Mouse (Mus musculus) liver, embryonic 14.5 days (tissue): ENCODE data around the gene Fuom. TPM values are rescaled to one million over a fixed set of nuclear protein-coding genes. Genes with fewer than 3 reads are reported as not detected.
A peak's percentile ranks its signal among the peaks of the same experiment; 100 is the strongest.

Source experiments
- ATAC-seq: fragments of 200-750 bp; cut with Nextera tagmentation; 2 replicates; pipeline ENCODE4 v1.8.0; 2017; ENCODE audit warnings: moderate number of reproducible peaks, mild to moderate bottlenecking, moderate library complexity; ENCODE audit not compliant: insufficient read depth
- DNase-seq, 3 experiments: peaks; one replicate each; pipeline ENCODE4 v3.0.0-alpha.2; 2012 to 2013; ENCODE audit warnings: low read depth in 3 of 3, low spot score in 3 of 3
- H3K27ac ChIP-seq: fragments of 300-500 bp; sonication (generic); 2 replicates; pipeline ENCODE4 v1.5.1; 2014; ENCODE audit warnings: moderate library complexity, mild to moderate bottlenecking, control low read depth, inconsistent platforms
- H3K27me3 ChIP-seq: fragments of 300-500 bp; sonication (generic); 2 replicates; pipeline ENCODE4 v1.6.1; 2014; ENCODE audit warnings: mild to moderate bottlenecking, low read length, moderate library complexity; ENCODE audit not compliant: control insufficient read depth, insufficient read depth
- H3K36me3 ChIP-seq: fragments of 300-500 bp; sonication (generic); replicated peaks from 2 replicates; pipeline ENCODE4 v1.6.1; 2014; ENCODE audit warnings: low read depth; ENCODE audit not compliant: control insufficient read depth, insufficient read depth
- H3K4me1 ChIP-seq, 2 experiments: fragments of 200-500 bp in 1 of 2; fragments of 300-500 bp in 1 of 2; sonication (generic) in 1 of 2; replicated peaks; 2 replicates each; pipeline ENCODE4 v1.6.1; 2012 to 2014; ENCODE audit warnings: antibody characterized with exemption in 1 of 2, inconsistent platforms in 1 of 2, low read length in 1 of 2; ENCODE audit not compliant: control insufficient read depth in 2 of 2, insufficient read depth in 2 of 2
- H3K4me2 ChIP-seq: fragments of 300-500 bp; sonication (generic); 2 replicates; pipeline ENCODE4 v1.6.1; 2014; ENCODE audit warnings: low read depth, mild to moderate bottlenecking, control low read depth, moderate library complexity
- H3K4me3 ChIP-seq, 2 experiments: fragments of 200-500 bp in 1 of 2; fragments of 300-500 bp in 1 of 2; sonication (generic) in 1 of 2; 2 replicates each; pipeline ENCODE4 v1.5.1; 2012 to 2014; ENCODE audit warnings: low read depth in 2 of 2, low read length in 2 of 2, mild to moderate bottlenecking in 2 of 2, control low read depth in 1 of 2, inconsistent platforms in 1 of 2, moderate library complexity in 1 of 2; ENCODE audit not compliant: insufficient read depth in 1 of 2
- H3K9ac ChIP-seq: fragments of 300-500 bp; sonication (generic); replicated peaks from 2 replicates; pipeline ENCODE4 v1.6.1; 2014; ENCODE audit warnings: mild to moderate bottlenecking, control low read depth, moderate library complexity
- H3K9me3 ChIP-seq: fragments of 300-500 bp; sonication (generic); 2 replicates; pipeline ENCODE4 v1.6.1; 2016; ENCODE audit warnings: low read length, mixed read lengths; ENCODE audit not compliant: control insufficient read depth
- CTCF ChIP-seq: IDR thresholded peaks from 2 replicates; pipeline ENCODE4 v1.5.1; 2016; ENCODE audit warnings: antibody characterized with exemption, low read depth, control low read depth
- EP300 ChIP-seq: IDR thresholded peaks from 2 replicates; pipeline ENCODE4 v1.6.1; 2016; ENCODE audit warnings: antibody characterized with exemption, low read depth
- WGBS: fragments of 180-500 bp; shearing (Covaris S2); extraction: QIAGEN DNeasy Blood & Tissue Kit; methylation state at CpG from one replicate; pipeline ENCODE4 v1.1.7; 2014; ENCODE audit not compliant: insufficient replicate concordance; 5-methylcytosine and 5-hydroxymethylcytosine counted together
- polyA plus RNA-seq, 2 experiments: library from polyadenylated mRNA; depleted of rRNA in 1 of 2; stranded (reverse) in 1 of 2; unstranded in 1 of 2; fragments of >200 nt; fragmentation: Nextera tagmentation in 1 of 2; extraction: Ambion mirVana in 1 of 2; gene quantifications; 2 replicates each; pipeline versions ENCODE4 v1.2.1 to v1.2.3; 2012 to 2014

Gene Fuom
- polyA plus RNA-seq, 2 experiments, result 6.7 to 7.7 TPM

GRCm38 (mm10) chr7:140080503-140081156 is 21.6 kb downstream of the Fuom start:
- TF ChIP-seq EP300 (no peak), CTCF (no peak)
- Histone ChIP-seq H3K4me1 (no peaks in the 10 kb centered on the region), H3K36me3 (no peaks in the 10 kb centered on the region), H3K4me2 (no peak overlapping the region), H3K9me3 (no peaks in the 10 kb centered on the region), H3K27me3 (peaks cover 33% of the 10 kb centered on the region), H3K9ac (no peak overlapping the region), H3K4me3 (no peak overlapping the region), H3K27ac (no peak overlapping the region)
- 5% methylated on average over 24 of the region's 24 CpGs for WGBS
- DNase-seq (peak; percentile 13 to 16 (median 14)), ATAC-seq (no peak)

DNA sequence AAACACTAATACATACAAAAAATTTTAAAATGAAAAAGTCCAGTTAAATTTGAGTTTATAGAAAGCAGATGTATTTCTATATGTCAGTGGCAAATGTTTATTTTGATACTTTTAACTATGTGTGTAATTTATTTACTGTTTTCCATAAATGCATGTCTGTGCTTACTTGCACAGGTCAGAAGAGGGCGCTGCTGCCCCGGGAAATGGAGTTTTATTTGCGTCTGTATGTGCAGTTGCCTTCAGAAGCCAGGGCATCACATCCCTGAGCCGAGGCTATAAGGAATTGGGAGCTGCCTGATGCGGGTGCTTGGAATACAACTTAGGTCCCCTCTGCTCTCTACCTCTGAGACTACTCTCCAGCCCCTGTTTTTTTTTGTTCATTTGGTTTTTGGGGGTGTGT is 23.5 kb downstream of the Fuom start:
- no peaks in the 10 kb centered on the region for H3K36me3 ChIP-seq
- no peaks in the 10 kb centered on the region for H3K4me1 ChIP-seq

GRCm38 (mm10) chr7:140077698-140078097 is 24.5 kb downstream of the Fuom start:
- Histone ChIP-seq H3K27me3 (peaks cover 33% of the 10 kb centered on the region), H3K9me3 (no peaks in the 10 kb centered on the region), H3K9ac (no peak overlapping the region), H3K4me2 (no peak overlapping the region), H3K4me3 (no peak overlapping the region), H3K36me3 (no peaks in the 10 kb centered on the region), H3K4me1 (no peaks in the 10 kb centered on the region), H3K27ac (no peak overlapping the region)
- WGBS, result 47% methylated on average over 6 of the region's 6 CpGs
- ATAC-seq (no peak), DNase-seq (no peak)
- TF ChIP-seq CTCF (no peak), EP300 (no peak)

More for the DNA sequence above, 23.5 kb downstream of the Fuom start:
- no peak for ATAC-seq
- Histone ChIP-seq H3K27me3 (peaks cover 33% of the 10 kb centered on the region), H3K4me3 (no peak overlapping the region), H3K27ac (no peak overlapping the region), H3K9ac (no peak overlapping the region), H3K4me2 (no peak overlapping the region), H3K9me3 (no peaks in the 10 kb centered on the region)
- WGBS, result 6% methylated on average over 5 of the region's 5 CpGs
- TF ChIP-seq EP300 (no peak), CTCF (peak; percentile 76)
- peak; percentile 35 to 48 (median 46) for DNase-seq

GRCm38 (mm10) chr7:140070042-140070711 is 32.1 kb downstream of the Fuom start:
- H3K9ac ChIP-seq, result no peak overlapping the region
- H3K4me2 ChIP-seq, result peak overlapping the region; percentile 30; the same call in 1 of the 2 replicates
- no peak overlapping the region for H3K4me3 ChIP-seq
- H3K27me3 ChIP-seq, result no peaks in the 10 kb centered on the region; the same call in 1 of the 2 replicates
- DNase-seq (no peak), ATAC-seq (peak; percentile 33; the same call in 1 of the 2 replicates)
- no peaks in the 10 kb centered on the region for H3K9me3 ChIP-seq
- WGBS, result 22% methylated on average over 37 of the region's 39 CpGs
- TF ChIP-seq EP300, result no peak
- TF ChIP-seq CTCF, result no peak
- H3K4me1 ChIP-seq, result no peaks in the 10 kb centered on the region
- H3K27ac ChIP-seq, result no peak overlapping the region
- H3K36me3 ChIP-seq, result no peaks in the 10 kb centered on the region

DNA sequence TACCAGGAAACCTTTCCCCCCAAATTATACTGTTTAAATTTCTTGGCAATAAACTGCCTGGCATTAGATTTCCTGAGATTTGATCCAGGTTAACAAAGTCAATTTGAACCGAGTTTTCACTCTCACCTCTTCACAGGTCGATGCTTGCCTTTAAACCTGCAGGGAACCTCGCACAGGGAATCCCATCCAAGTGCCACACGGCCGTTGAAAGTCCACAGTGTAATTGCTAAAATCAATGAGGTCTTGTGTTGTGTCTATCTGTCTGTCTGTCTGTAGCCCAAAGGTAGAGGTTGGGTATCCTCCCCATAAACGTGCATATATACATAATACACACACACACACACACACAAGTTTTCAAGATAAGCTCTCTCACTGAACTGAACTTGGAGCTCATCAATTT is 34.8 kb downstream of the Fuom start:
- no peak for DNase-seq
- Histone ChIP-seq H3K27me3 (peaks cover 5% of the 10 kb centered on the region), H3K9me3 (no peaks in the 10 kb centered on the region), H3K9ac (no peak overlapping the region), H3K4me1 (no peaks in the 10 kb centered on the region), H3K4me3 (no peak overlapping the region), H3K27ac (no peak overlapping the region), H3K36me3 (no peaks in the 10 kb centered on the region), H3K4me2 (no peak overlapping the region)
- TF ChIP-seq CTCF (no peak), EP300 (no peak)
- 36% methylated on average over 6 of the region's 6 CpGs for WGBS
- no peak for ATAC-seq
